Comparison of ENCODE assay signal across 8 mouse cellular contexts in the genomic region with DNA sequence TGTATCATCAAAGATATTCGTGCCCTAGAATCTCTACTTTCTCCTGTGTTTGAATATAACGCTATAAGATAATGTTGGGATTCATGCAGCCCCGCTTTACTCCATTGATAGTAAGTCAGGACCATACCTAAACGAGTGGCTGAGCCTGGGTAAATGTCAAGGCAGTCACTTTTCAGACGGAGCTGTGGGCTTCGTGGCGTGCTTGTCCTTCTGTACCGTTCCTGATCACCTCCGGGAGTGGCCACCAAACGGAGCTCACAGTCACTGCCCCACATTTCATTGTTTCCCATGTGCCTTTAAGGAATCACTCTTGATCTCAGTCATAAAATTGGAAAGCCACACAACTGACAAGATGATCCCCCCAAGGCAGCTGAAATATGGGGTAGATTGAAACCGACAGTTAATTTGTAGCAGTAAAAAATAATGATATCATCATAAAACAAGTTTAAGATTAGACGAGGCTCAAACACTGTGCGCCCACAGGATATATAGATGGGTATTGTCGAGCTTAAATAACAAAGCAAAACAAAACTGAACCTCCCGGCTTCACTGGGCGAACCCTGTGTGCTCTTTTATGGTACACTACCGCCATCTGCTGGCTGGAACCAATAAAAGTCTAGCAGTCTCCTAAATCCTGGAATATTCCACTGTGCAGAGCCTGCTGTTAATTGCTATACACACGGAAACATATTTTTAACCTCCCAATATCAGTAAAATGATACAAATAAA. TPM values are rescaled to one million over a fixed set of nuclear protein-coding genes. Genes with fewer than 3 reads are reported as not detected.
DNase-seq lines count a peak whose midpoint lies in the region; ATAC-seq lines count a peak whose summit lies in the region.

No protein-coding gene starts in this region.

- no peaks in the 10 kb centered on the region for H3K27me3 ChIP-seq in intestine, embryonic 15.5 days (replicated peaks)

- peak; percentile 94 for ATAC-seq in intestine, embryonic 15.5 days
- peak; percentile 83 for ATAC-seq in megakaryocyte-erythroid progenitor cell, adult 5-6 weeks (replicated peaks; ENCODE audit: low FRiP score, low TSS enrichment, poor library complexity, severe bottlenecking)
- no peak for ATAC-seq in erythroid progenitor cell, adult 5-6 weeks (replicated peaks; ENCODE audit: low FRiP score, poor library complexity, severe bottlenecking)

- H3K36me3 ChIP-seq in intestine, embryonic 15.5 days = no peaks in the 10 kb centered on the region

- H3K9ac ChIP-seq in intestine, embryonic 15.5 days = peak overlapping the region; percentile 3; the same call in 1 of the 2 replicates

- 8% methylated on average over 18 of the region's 18 CpGs for WGBS in intestine, embryonic 15.5 days

- peak overlapping the region; percentile 60 for H3K4me2 ChIP-seq in intestine, embryonic 15.5 days (replicated peaks)

- DNase-seq in adrenal gland, adult 18-20 months (ENCODE audit: low spot score in 2 of 2) = peak; percentile 83 to 87
- DNase-seq in embryo, embryonic 10 days (ENCODE audit: low spot score) = peak; percentile 91
- peak; percentile 42 to 80 for DNase-seq in gastrocnemius, postnatal 36 days
- peak; percentile 94 to 95 for DNase-seq in left cerebral cortex, postnatal 14 days (ENCODE audit: low spot score in 2 of 2)
- peak; percentile 78 to 80 for DNase-seq in right cerebral cortex, postnatal 36 days (ENCODE audit: low spot score in 2 of 2)

- peaks cover 7% of the 10 kb centered on the region; the same call in 1 of the 2 replicates for H3K4me1 ChIP-seq in intestine, embryonic 15.5 days (replicated peaks)

- intact Hi-C loops in gastrocnemius, postnatal 36 days (cut with DNase I) = loop anchor here (1.0 kb wide), 1 partner anchor 371 kb away; no protein-coding TSS in a partner anchor
- intact Hi-C loops in left cerebral cortex, postnatal 14 days (cut with DNase I) = loop anchor here (1.0 to 2.0 kb wide), 2 partner anchors 371 to 407 kb away; no protein-coding TSS in a partner anchor

- peak overlapping the region; percentile 30 for H3K4me3 ChIP-seq in intestine, embryonic 15.5 days (replicated peaks)

- no peaks in the 10 kb centered on the region for H3K9me3 ChIP-seq in intestine, embryonic 15.5 days

- H3K27ac ChIP-seq in intestine, embryonic 15.5 days = no peak overlapping the region

RNA-seq across cellular contexts. Expression of gene Cavin2, which starts 44.8 kb away (rescaled TPM):
- total RNA-seq in adrenal gland, adult 18-20 months (2021) = 10 to 100 TPM; 49.2 to 98.0 TPM
- total RNA-seq in gastrocnemius, postnatal 36 days (2021) = 10 to 100 TPM; 34.7 to 35.9 TPM
- polyA plus RNA-seq in intestine, embryonic 15.5 days (2015; fragmentation: Nextera tagmentation; extraction: Ambion mirVana) = 74.8 and 83.0 TPM in 2 replicates
- 1 to 10 TPM; 7.1 to 8.8 TPM for total RNA-seq in left cerebral cortex, postnatal 14 days (2021)
- 0.70 and 1.1 TPM in 2 replicates for total RNA-seq in megakaryocyte-erythroid progenitor cell, adult 5-6 weeks (2014; fragmentation: Nextera tagmentation)
- 7.1 and 19.1 TPM in 2 replicates for total RNA-seq in megakaryocyte-erythroid progenitor cell, adult 5-6 weeks (2017)
- 0.36 and 0.84 TPM in 2 replicates for total RNA-seq in erythroid progenitor cell, adult 5-6 weeks (2015; ENCODE audit: low replicate concordance)
- total RNA-seq in erythroid progenitor cell, adult 5-6 weeks (2017; ENCODE audit: low replicate concordance) = 0.61 and 1.2 TPM in 2 replicates
